Mouse (Mus musculus): ENCODE data around the gene Sele. TPM values are rescaled to one million over a fixed set of nuclear protein-coding genes. Genes with fewer than 3 reads are reported as not detected.

Sele gene
- total RNA-seq, 2 experiments from 2014 or later, result 0.87 to 1.5 TPM

- DNase-seq (ENCODE audit: low spot score in 2 of 2), result no peak
Observed at GRCm38 (mm10) chr1:164071111-164071510, 23.1 kb downstream of the Sele start.

GRCm38 (mm10) chr1:164072001-164072400 is 24.0 kb downstream of the Sele start:
- no peak for DNase-seq (ENCODE audit: low spot score in 2 of 2)

GRCm38 (mm10) chr1:164073091-164073490 is 25.1 kb downstream of the Sele start:
- DNase-seq (ENCODE audit: low spot score in 2 of 2), result no peak

GRCm38 (mm10) chr1:164073803-164074202 is 25.8 kb downstream of the Sele start:
- no peak for DNase-seq (ENCODE audit: low spot score in 2 of 2)

DNA sequence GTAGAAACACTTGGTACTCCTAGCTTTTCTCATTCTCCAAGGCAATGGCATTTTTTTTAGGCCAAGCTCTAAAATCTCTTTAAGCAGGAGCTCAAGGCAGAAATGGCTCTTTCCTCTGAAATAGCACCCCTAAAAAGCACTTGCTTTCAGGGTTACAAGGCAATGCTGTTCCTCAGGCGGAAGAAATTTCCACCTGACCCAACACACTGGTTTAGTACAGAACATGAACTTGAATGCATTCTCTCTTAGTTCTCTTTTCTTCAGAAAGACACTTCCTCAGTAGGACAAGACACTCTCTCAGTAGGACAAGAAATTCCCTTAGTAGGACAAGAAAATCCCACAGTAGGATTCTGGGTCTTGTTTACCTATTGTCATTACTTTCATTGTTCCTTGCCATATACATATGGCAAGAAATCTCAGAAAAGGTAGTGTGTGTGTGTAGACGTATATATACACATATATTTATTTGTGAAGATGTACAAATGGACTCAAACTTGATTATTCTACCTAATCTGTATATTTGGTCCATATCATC is 26.6 kb downstream of the Sele start:
- DNase-seq (ENCODE audit: low spot score in 2 of 2), result no peak

DNA sequence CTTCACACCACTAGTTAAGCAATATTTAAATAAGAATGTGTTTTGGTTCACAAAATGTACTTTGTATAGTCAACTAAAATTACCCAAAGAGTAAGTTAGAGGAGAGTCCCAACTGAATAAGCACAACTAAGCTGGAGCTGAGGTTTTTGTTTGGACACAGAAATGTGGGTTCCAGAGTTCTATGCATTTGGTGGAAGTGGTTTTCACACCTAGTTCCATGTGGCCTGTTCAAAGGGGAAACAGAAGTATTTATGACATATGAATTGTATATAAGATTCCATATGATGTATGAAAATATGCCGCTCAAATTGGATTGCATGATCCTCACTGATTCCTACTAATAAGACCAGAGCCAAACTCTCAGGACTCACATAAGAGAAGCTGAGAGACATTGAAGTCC is 27.4 kb downstream of the Sele start:
- no peak for DNase-seq (ENCODE audit: low spot score in 2 of 2)

DNA sequence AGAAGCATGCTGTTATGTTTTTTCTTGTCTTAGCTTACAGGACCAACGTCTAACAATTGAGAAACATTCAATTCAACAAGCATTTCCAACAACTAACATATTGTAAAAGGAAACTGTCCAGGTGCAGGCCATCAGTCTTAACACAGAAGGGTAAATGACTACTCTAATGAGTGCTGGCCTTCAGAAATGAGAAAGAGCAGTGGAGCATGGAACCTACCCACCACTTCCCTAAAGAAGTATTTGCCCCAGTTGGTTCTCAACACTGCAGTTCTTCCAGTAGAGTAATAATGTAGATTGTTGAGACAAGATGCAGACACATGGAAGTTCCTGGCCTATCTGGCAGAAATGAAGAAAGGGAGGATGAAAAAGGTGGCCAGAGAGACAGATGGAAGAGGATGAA is 28.4 kb downstream of the Sele start:
- no peak for DNase-seq (ENCODE audit: low spot score in 2 of 2)

- no peak for DNase-seq (ENCODE audit: low spot score in 2 of 2)
Observed at GRCm38 (mm10) chr1:164077031-164077430, 29.0 kb downstream of the Sele start.

DNA sequence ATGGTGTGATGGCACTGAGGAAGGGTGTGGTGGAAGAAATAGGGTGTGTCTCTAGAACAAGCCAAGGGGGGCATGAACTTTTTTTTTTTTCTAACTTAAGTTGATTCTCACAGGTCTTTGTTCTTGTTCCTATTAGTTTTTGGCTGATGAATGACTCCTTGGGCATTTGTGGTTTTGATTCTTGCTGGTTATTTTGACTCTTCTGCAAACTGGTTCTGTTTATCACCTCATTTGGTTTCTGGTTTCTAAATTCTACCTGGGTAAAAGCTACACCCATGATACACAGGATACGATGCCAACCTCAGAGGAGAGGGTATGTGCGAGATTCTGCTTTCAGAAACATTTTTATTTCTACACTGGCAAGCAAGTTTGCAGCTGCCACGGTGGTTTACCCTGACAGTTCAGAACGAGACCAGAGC is 30.3 kb downstream of the Sele start:
- DNase-seq (ENCODE audit: low spot score in 2 of 2), result no peak

GRCm38 (mm10) chr1:164079091-164079490 is 31.1 kb downstream of the Sele start:
- DNase-seq (ENCODE audit: low spot score in 2 of 2), result no peak

DNA sequence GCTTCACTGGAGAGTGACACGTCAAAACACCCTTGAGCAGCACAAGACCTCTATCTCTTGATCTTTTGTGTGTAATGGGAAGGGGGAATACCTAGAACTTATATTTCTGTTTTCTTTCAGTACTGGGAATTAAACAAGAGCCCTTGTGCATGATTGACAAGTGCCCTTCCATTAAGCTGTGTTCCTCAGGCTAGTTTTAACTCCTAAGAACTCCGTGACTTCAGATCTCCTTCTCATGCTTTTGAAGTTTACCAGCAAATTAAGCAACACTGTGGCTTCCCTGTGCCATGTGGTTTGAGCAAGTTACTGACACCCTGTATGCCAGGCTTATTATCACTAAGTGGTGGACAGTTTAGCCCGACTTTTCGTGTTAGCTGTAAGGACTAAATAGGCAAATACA is 35.0 kb downstream of the Sele start:
- DNase-seq (ENCODE audit: low spot score in 2 of 2), result no peak

DNA sequence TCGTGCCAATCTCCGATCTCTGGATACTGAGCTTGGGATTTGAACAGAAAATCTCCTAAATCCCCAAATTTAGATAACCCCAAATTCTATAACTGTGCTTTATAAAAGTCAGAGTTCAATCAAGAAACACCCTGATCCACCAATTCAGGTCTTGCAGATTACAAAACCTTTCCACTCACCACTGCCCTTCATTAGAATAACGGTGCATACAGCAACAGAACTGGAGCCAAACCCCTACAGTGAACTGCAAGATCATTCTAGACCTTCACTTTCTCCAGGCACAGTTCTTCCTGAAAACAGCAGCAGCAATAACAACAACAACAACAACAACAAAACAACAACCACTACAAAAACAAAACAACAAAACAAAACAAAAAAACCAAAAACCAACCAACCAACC is 38.8 kb downstream of the Sele start:
- DNase-seq (ENCODE audit: low spot score in 2 of 2), result no peak

GRCm38 (mm10) chr1:164087872-164088271 is 39.8 kb downstream of the Sele start:
- no peak for DNase-seq (ENCODE audit: low spot score in 2 of 2)

- no peak for DNase-seq (ENCODE audit: low spot score in 2 of 2)
Observed at GRCm38 (mm10) chr1:164096780-164097179, 48.7 kb downstream of the Sele start.

DNA sequence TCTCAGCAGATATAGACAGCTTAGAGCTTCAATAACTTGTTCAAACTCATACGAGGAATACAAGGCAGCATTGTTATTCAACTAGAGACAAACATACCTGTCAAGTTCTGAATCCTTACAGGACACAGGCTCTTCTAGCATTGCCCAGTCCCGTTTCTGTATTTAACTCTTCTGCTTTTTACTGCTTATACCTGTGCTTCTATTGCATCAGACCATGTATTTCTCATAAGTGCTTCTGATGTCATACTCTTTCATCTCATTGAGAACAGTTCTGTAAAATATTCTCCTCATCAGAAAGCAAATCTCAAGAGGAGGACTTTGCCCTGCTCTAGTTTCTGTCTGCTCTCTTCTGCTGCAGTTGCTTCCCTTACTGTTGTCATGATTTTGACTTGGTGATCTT is 49.9 kb downstream of the Sele start:
- DNase-seq (ENCODE audit: low spot score in 2 of 2), result no peak

DNA sequence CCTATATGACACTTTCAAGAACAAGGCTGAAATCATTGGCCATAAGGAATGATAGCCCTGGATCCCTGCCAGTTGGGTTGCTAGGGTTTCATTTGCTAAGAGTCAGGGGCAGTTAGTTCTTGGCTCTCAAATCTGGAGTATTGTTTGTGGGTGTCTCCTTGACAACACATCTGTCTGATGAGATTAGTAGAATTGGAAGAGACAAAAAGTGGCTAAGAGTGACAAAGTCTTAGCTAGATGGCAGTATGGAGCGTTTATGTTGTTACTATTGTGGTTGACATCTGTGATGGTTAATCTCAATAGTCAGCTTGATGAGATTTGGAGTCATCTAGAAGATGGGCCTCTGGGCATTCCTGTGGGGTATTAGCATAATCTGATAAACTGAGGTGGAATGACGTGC is 50.3 kb downstream of the Sele start:
- no peak for DNase-seq (ENCODE audit: low spot score in 2 of 2)

Other genes with a start within 250 kb of the Sele start
- gene Scyl3, start 119.1 kb upstream of the Sele start, total RNA-seq (2021), result 10 to 100 TPM; 29.1 to 30.2 TPM
- gene BC055324, start 53.4 kb upstream of the Sele start, total RNA-seq (2021), result 1 to 10 TPM; 7.0 to 7.8 TPM
- gene Mettl18, start 53.3 kb upstream of the Sele start, total RNA-seq (2021), result 1 to 10 TPM; 5.9 to 6.6 TPM
- gene Sell, start 13.7 kb downstream of the Sele start, total RNA-seq (2021), result 1 to 10 TPM; 1.1 to 1.7 TPM
- 1 to 10 TPM; 1.2 to 2.5 TPM for gene Selp, start 67.0 kb downstream of the Sele start, total RNA-seq (2021)
- gene F5, start 103.6 kb downstream of the Sele start, total RNA-seq (2021), result 10 to 100 TPM in 1 of 2 experiments, 1 to 10 TPM in 1; 3.4 to 22.7 TPM
- gene Slc19a2, start 200.8 kb downstream of the Sele start, total RNA-seq (2021), result 10 to 100 TPM; 19.5 to 22.2 TPM
- gene Ccdc181, start 227.4 kb downstream of the Sele start, total RNA-seq (2021), result 10 to 100 TPM; 11.0 to 14.1 TPM

Data from adrenal gland, postnatal 4 days (tissue).